Mouse (Mus musculus) lung, embryonic 16.5 days (tissue): ENCODE data around the gene Pde8a. TPM values are rescaled to one million over a fixed set of nuclear protein-coding genes. Genes with fewer than 3 reads are reported as not detected.
"Not testable (repeated sequence)": the region's sequence is repeated elsewhere in the genome, so short reads cannot be mapped to it uniquely, and the experiment has no call there.

ENCODE experiments used
- ATAC-seq: fragments of 200-750 bp; cut with Nextera tagmentation; 2 replicates; pipeline ENCODE4 v1.8.0; 2017; ENCODE audit warnings: low read depth, mild to moderate bottlenecking, moderate library complexity
- H3K27ac ChIP-seq: fragments of 300-500 bp; sonication (generic); 2 replicates; pipeline ENCODE4 v1.5.1; 2014; ENCODE audit warnings: mild to moderate bottlenecking, control low read depth, low read length
- H3K27me3 ChIP-seq: fragments of 300-500 bp; sonication (generic); 2 replicates; pipeline ENCODE4 v1.6.1; 2014; ENCODE audit warnings: low read depth, low read length, mixed read lengths; ENCODE audit not compliant: control insufficient read depth, insufficient read depth
- H3K36me3 ChIP-seq: fragments of 300-500 bp; sonication (generic); 2 replicates; pipeline ENCODE4 v1.6.1; 2014; ENCODE audit warnings: low read length; ENCODE audit not compliant: control insufficient read depth, insufficient read depth
- H3K4me1 ChIP-seq: fragments of 300-500 bp; sonication (generic); replicated peaks from 2 replicates; pipeline ENCODE4 v1.6.1; 2014; ENCODE audit warnings: low read length, mixed read lengths; ENCODE audit not compliant: control insufficient read depth, insufficient read depth
- H3K4me2 ChIP-seq: fragments of 300-500 bp; sonication (generic); 2 replicates; pipeline ENCODE4 v1.6.1; 2014; ENCODE audit warnings: low read depth, low read length, control low read depth
- H3K4me3 ChIP-seq: fragments of 300-500 bp; sonication (generic); 2 replicates; pipeline ENCODE4 v1.5.1; 2014; ENCODE audit warnings: mild to moderate bottlenecking, low read length, control low read depth
- H3K9ac ChIP-seq: fragments of 300-500 bp; sonication (generic); 2 replicates; pipeline ENCODE4 v1.6.1; 2014; ENCODE audit warnings: low read length, control low read depth
- H3K9me3 ChIP-seq: fragments of 300-500 bp; sonication (generic); 2 replicates; pipeline ENCODE4 v1.6.1; 2016; ENCODE audit warnings: low read length; ENCODE audit not compliant: control insufficient read depth
- WGBS: fragments of 180-500 bp; shearing (Covaris S2); extraction: QIAGEN DNeasy Blood & Tissue Kit; methylation state at CpG from one replicate; pipeline ENCODE4 v1.1.7; 2014; 5-methylcytosine and 5-hydroxymethylcytosine counted together
- polyA plus RNA-seq: library from polyadenylated mRNA; unstranded; fragments of >200 nt; fragmentation: Nextera tagmentation; extraction: Ambion mirVana; gene quantifications from 2 replicates; pipeline ENCODE4 v1.2.1, GENCODE M21; 2015

The Pde8a gene
- polyA plus RNA-seq, 1 experiment from 2014 or later = 2.9 TPM

DNA sequence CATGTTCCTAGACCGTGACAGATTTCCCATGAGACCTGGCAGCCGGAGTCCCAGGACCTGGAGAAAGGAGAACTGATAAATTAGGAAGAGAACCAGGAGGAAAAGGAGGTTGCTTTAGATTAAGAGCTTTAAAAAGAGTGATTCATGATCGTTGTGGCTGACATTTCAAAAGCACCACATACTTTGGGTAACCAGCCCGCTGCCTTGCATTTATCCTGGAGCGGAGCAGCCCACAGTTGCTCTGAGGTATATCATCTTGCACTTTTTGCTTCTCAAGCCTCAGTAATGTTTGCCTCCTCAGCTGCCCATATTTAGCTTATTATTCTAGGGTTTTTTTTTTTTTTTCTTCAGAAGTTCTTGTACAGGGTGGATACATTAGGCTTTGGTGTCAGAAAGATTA is 11.0 kb upstream of the Pde8a start:
- H3K4me1 ChIP-seq = peaks cover 22% of the 10 kb centered on the region

DNA sequence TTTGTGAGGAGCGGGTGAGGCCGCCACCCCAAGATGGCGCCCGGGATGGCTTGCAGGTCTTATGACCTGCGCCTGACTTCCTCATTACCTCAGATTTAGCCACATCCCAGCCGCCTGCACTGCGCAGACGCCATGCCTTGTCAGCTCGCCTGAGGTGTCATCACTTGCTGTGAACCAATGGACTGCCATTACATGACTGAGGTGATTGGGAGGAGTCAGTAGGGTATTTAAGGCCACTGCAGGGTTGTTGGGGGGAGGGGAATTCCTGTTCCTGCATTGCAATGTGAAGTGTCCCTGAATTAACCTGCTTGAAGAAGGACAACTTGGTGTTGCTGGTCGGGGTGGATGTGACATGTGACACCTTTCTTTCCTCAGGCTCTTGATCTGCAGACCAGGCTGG is 9.8 kb upstream of the Pde8a start:
- not testable (repeated sequence) for ATAC-seq, H3K27me3 ChIP-seq, H3K4me1 ChIP-seq, H3K36me3 ChIP-seq, H3K4me3 ChIP-seq, H3K9ac ChIP-seq, H3K27ac ChIP-seq, H3K9me3 ChIP-seq, H3K4me2 ChIP-seq
- WGBS = 84% methylated on average over 10 of the region's 10 CpGs

More for the DNA sequence above, 11.0 kb upstream of the Pde8a start:
- no peak for ATAC-seq
- WGBS = 47% methylated on average over 5 of the region's 5 CpGs
- Histone ChIP-seq H3K27ac (no peak overlapping the region), H3K9ac (no peak overlapping the region), H3K36me3 (no peaks in the 10 kb centered on the region), H3K4me3 (no peak overlapping the region), H3K9me3 (no peaks in the 10 kb centered on the region), H3K27me3 (no peaks in the 10 kb centered on the region), H3K4me2 (no peak overlapping the region)

DNA sequence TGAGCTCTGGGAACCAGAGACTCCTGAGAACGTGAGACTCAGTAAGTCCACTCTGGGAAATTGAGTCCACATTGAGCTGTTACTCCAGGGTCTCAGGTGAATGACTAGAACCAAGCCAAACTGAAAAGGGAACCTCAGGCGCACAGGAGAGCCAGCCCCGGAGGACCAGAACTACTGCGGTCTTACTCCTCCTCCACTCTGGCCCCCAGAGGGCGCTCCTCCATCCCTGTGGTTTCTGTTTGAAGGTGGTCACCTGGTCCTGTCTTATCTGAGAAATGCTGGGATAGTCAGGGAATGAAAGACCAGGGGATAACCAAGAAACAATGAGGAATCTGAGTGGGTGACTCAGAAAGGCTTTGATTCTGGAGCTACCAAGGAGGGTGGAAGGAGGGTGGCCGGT is 4.5 kb upstream of the Pde8a start:
- no peak overlapping the region for H3K9ac ChIP-seq
- peak overlapping the region; percentile 5; the same call in 1 of the 2 replicates for H3K27ac ChIP-seq
- H3K4me2 ChIP-seq = no peak overlapping the region
- 12% methylated on average over 6 of the region's 6 CpGs for WGBS
- no peaks in the 10 kb centered on the region for H3K36me3 ChIP-seq
- no peak overlapping the region for H3K4me3 ChIP-seq
- ATAC-seq = no peak
- H3K27me3 ChIP-seq = peaks cover 17% of the 10 kb centered on the region
- H3K9me3 ChIP-seq = no peaks in the 10 kb centered on the region
- peaks cover 4% of the 10 kb centered on the region; the same call in 1 of the 2 replicates for H3K4me1 ChIP-seq

DNA sequence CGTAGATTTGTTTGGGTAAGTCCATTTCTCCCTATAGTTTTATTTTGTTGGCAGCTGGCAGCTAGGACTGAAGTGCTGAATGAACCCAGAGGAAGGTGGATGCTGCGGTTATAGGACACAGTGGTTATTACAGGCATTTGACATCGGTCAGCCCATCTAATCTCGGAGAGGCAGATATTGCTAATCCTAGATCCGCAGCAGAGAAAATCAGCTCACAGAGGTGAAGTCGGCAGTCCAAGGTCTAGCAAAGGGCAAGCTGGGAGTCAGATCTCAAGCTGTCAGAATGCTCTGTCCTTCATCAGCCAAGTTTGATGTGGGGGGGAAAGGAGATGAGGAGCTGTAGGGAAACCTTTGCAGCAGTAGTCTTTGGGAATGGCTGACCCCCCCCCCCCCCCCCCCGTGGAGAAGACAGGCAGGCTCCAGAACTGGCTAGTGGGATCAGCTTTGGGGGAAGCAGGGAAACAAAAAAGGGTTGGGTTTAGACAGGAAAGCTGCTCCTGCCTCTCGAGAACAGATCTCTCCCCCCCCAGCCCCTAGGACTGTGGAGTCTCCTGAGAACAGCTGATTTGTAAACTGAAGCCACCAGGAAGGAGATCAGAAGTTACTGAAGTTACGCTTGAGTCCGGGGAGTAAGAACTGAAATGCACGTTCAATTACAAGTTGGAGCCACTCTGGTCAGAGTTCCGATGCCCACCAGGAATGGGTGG is 3.3 kb upstream of the Pde8a start:
- WGBS = 44% methylated on average over 12 of the region's 12 CpGs

DNA sequence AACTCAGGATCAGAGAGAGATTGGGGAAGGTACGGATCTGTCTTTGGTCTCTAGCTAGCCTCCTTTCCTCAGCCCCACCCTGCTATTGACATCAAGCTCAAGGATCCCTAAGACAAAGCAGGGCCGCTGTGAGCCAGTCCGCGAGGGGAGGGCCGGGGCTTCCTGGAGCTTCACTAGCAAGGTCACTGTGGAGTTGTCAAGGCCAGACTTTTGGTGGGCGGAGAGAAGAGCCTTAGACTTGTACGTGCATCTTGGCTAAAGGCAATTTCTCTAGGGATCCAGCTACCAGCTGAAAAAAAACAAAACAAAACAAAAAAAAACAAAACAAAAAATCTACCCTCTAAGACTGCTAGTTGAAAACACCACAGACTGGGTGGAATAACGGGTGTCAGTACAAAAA is 1.6 kb upstream of the Pde8a start:
- no peak overlapping the region for H3K9ac ChIP-seq
- H3K27me3 ChIP-seq = peaks cover 21% of the 10 kb centered on the region

More for the DNA sequence above, 3.3 kb upstream of the Pde8a start:
- no peak overlapping the region for H3K4me3 ChIP-seq
- no peak overlapping the region for H3K4me2 ChIP-seq
- H3K36me3 ChIP-seq = no peaks in the 10 kb centered on the region
- ATAC-seq = no peak
- no peak overlapping the region for H3K27ac ChIP-seq
- peaks cover 5% of the 10 kb centered on the region; the same call in 1 of the 2 replicates for H3K4me1 ChIP-seq
- H3K9me3 ChIP-seq = no peaks in the 10 kb centered on the region
- H3K9ac ChIP-seq = no peak overlapping the region
- H3K27me3 ChIP-seq = peaks cover 19% of the 10 kb centered on the region

DNA sequence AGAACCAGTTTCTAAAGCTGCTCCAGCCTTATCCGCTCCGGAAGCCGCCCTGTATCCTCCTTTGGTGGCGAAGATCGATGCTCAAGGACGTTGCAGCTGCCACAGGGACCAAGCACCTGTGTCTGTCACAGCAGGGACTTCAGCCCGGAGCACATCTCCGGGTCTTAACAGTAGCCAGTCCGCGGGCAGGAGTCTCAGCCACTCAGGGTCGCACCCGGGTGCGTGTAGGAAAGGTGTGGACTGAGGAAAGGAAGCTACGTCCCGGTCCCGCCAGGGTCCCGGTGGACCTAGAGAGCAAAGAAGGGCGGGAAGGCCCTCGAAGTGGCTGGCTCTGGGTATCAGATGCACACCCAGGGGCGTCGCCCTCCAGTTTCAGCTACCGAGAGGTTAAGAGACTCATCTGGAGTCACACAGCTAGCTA is 1.1 kb upstream of the Pde8a start:
- peaks cover 21% of the 10 kb centered on the region for H3K27me3 ChIP-seq
- H3K9ac ChIP-seq = peak overlapping the region; percentile 48

More for the DNA sequence above, 1.6 kb upstream of the Pde8a start:
- WGBS = 4% methylated on average over 8 of the region's 8 CpGs
- Histone ChIP-seq H3K9me3 (no peaks in the 10 kb centered on the region), H3K27ac (peak overlapping the region; percentile 69), H3K4me3 (no peak overlapping the region), H3K36me3 (no peaks in the 10 kb centered on the region), H3K4me1 (peaks cover 5% of the 10 kb centered on the region; the same call in 1 of the 2 replicates), H3K4me2 (peak overlapping the region; percentile 61)
- ATAC-seq = 0 out of 2 replicates have a peak, but pooled peaks have one; percentile 23

DNA sequence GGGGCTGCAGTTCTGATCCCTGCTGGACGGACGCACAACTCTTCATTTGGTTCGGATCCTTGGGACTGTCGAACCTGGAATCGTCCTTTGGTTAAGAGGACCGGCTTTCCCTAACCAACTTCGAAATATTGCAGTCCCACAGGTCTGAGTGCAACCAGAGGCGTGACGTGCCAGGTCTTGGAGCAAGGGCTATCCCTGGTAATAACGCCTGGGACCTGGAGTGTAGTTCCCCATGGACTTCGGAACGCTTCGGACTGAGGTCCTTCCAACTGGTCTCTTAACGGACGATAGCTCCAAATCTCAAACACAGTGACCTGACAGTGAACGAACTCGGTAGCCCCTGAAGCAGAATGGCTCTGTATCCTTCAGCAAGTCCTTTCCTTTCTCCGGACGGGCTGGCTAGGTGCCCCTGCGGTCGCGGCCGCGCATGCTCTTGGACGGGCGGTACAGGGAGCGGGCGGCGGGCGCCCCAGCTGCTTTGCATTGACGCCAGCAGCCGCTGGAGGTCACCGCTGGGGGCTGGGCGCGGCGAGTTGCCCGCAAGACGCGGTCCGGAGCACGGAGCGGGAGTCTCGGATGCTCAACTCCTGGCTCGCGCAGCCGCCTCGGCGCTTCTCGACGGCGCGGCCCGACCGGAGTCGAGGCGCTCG is 574 bp upstream of the Pde8a start:
- H3K4me1 ChIP-seq = peaks cover 5% of the 10 kb centered on the region; the same call in 1 of the 2 replicates
- H3K27me3 ChIP-seq = peaks cover 21% of the 10 kb centered on the region
- peak; percentile 93 for ATAC-seq
- no peaks in the 10 kb centered on the region for H3K36me3 ChIP-seq
- H3K4me3 ChIP-seq = peak overlapping the region; percentile 58
- WGBS = under 1% methylated on average over 57 of the region's 57 CpGs
- peak overlapping the region; percentile 69 for H3K27ac ChIP-seq
- H3K4me2 ChIP-seq = peak overlapping the region; percentile 61
- no peaks in the 10 kb centered on the region for H3K9me3 ChIP-seq
- H3K9ac ChIP-seq = peak overlapping the region; percentile 65

More for the DNA sequence above, 1.1 kb upstream of the Pde8a start:
- peaks cover 5% of the 10 kb centered on the region; the same call in 1 of the 2 replicates for H3K4me1 ChIP-seq
- no peaks in the 10 kb centered on the region for H3K9me3 ChIP-seq
- H3K36me3 ChIP-seq = no peaks in the 10 kb centered on the region
- peak overlapping the region; percentile 69 for H3K27ac ChIP-seq
- ATAC-seq = peak; percentile 63
- H3K4me3 ChIP-seq = peak overlapping the region; percentile 58
- 0% methylated on average over 22 of the region's 22 CpGs for WGBS
- H3K4me2 ChIP-seq = peak overlapping the region; percentile 61

DNA sequence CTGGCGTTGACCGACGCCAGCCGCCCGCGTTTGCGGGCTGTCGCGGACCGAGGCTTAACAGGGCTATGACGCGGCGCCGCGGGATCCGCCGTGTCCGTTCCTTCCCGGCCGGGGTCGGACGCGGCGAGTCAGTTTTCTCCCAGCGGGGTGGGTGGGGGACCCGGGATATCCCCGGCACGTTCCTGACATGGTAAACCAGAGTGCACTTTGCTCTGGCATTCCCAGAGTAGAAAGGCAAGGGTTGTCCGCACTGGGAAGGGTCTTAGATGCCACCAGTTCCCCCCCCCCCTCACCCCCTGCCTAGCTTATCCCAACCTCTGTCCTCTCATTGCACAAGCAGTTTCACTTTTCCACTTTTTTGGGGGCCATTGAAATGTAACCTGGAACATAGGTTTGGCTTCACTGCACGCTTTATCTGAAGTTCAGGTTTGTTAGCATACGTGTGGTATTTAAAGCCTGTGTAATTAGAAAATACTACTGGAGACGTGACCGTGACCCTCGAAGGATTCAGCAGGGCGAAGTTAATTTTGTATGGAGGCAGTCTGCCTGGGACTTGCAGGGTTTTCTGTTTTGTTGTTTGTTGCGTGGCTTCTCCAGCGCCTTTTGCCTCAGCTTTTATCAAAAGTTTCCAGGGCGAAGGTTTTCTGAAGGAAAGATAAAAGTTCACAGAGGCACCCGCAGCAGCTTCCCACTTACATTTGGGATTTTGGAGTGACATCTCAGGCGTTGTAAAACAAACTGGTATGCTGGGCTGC is 934 bp downstream of the Pde8a start:
- Histone ChIP-seq H3K9ac (peak overlapping the region; percentile 65), H3K27me3 (peaks cover 21% of the 10 kb centered on the region)

DNA sequence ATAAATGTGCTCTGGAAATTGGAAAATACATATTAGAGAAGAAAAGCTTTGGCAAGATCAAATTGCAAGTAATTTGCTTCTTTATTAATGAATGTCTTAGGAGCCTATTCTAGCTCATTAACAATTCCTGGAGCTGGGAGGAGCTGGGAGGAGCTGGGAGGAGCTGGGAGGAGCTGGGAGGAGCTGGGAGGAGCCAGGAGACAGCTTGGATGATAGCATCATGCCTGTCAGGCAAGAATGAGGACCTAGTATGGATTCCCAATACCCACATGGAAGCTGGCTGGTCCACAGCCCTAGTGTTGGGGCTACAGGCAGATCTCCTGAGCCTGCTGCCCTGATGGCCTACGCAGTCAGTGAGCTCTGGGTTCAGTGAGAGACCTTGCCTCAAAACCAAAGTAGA is 2.6 kb downstream of the Pde8a start:
- Histone ChIP-seq H3K9ac (no peak overlapping the region), H3K27ac (no peak overlapping the region), H3K9me3 (no peaks in the 10 kb centered on the region), H3K4me2 (no peak overlapping the region), H3K36me3 (no peaks in the 10 kb centered on the region), H3K4me3 (no peak overlapping the region), H3K4me1 (peaks cover 5% of the 10 kb centered on the region; the same call in 1 of the 2 replicates), H3K27me3 (peaks cover 20% of the 10 kb centered on the region)
- 79% methylated on average over 1 of the region's 1 CpGs for WGBS
- no peak for ATAC-seq

More for the DNA sequence above, 934 bp downstream of the Pde8a start:
- H3K4me1 ChIP-seq = peaks cover 5% of the 10 kb centered on the region; the same call in 1 of the 2 replicates
- no peaks in the 10 kb centered on the region for H3K36me3 ChIP-seq
- ATAC-seq = no peak
- 6% methylated on average over 39 of the region's 40 CpGs for WGBS
- peak overlapping the region; percentile 61 for H3K4me2 ChIP-seq
- H3K4me3 ChIP-seq = peak overlapping the region; percentile 58
- H3K27ac ChIP-seq = no peak overlapping the region; the same call in 1 of the 2 replicates
- no peaks in the 10 kb centered on the region for H3K9me3 ChIP-seq
